Mouse (Mus musculus): ENCODE data around the gene Nxnl1.

GRCm38 (mm10) chr8:71593556-71594323, 27.3 kb upstream of the Nxnl1 start:
- TF ChIP-seq CTCF (IDR thresholded peaks at IDR 0.05) = no peak
- no peak for TF ChIP-seq EP300 (IDR thresholded peaks at IDR 0.05)

Data from lung, postnatal 0 days (tissue).